Mouse (Mus musculus): ENCODE results near the gene Bmt2.

GRCm38 (mm10) chr6:13674600-13675305 is 3.0 kb downstream of the Bmt2 start:
- TF ChIP-seq CTCF (IDR thresholded peaks at IDR 0.05; ENCODE audit: low read depth, low read length) (no peak), POLR2A (IDR thresholded peaks at IDR 0.05; ENCODE audit: extremely low read depth, insufficient read depth, low read length) (no peak)

All from liver, adult 2 months (tissue).